Mouse (Mus musculus): ENCODE measurements around the gene Cerkl.

- no peak for TF ChIP-seq CTCF (IDR thresholded peaks at IDR 0.05; ENCODE audit: low read depth)
- no peak for TF ChIP-seq EP300 (IDR thresholded peaks at IDR 0.05; ENCODE audit: low read depth)
Measured at GRCm38 (mm10) chr2:79405661-79406405, 50.8 kb downstream of the Cerkl start.

Data from liver, embryonic 14.5 days (tissue).